Mouse (Mus musculus) small intestine, adult 2 months (tissue): ENCODE measurements around the gene Zcchc24.

Experiments
- CTCF ChIP-seq: fragments of 200-500 bp; IDR thresholded peaks from 2 replicates; pipeline ENCODE4 v1.5.1; 2012; ENCODE audit warnings: low read depth, mild to moderate bottlenecking, control low read depth, inconsistent platforms, low read length, moderate library complexity, mixed read lengths; ENCODE audit not compliant: insufficient replicate concordance, insufficient read length; ENCODE audit errors: extremely low read depth
- POLR2A ChIP-seq: fragments of 200-500 bp; IDR thresholded peaks from 2 replicates; pipeline ENCODE4 v1.6.1; 2012; ENCODE audit warnings: low read depth, mild to moderate bottlenecking, control low read depth, inconsistent platforms, low read length, moderate library complexity

GRCm38 (mm10) chr14:25757917-25758316, 10.9 kb downstream of the Zcchc24 start:
- TF ChIP-seq CTCF: no peak
- no peak for TF ChIP-seq POLR2A
